Mouse (Mus musculus) mouse embryonic stem cell (cell line): Measurements from ENCODE around the gene Nsmf.

Source experiments
- in situ Hi-C, 2 experiments: fragments of 300-500 bp; cut with MboI; formaldehyde crosslinking; loops; 1 replicate in 1 of 2; 3 replicates in 1 of 2; pipeline ENCODE4 v1.14.3; 2019 to 2020; ENCODE audit warnings: low sequenced_read_pairs in 2 of 2, low pct_unique_long_range_greater_than_20kb in 1 of 2, mixed read lengths in 1 of 2; ENCODE audit not compliant: unreplicated experiment in 1 of 2

Nsmf gene

DNA sequence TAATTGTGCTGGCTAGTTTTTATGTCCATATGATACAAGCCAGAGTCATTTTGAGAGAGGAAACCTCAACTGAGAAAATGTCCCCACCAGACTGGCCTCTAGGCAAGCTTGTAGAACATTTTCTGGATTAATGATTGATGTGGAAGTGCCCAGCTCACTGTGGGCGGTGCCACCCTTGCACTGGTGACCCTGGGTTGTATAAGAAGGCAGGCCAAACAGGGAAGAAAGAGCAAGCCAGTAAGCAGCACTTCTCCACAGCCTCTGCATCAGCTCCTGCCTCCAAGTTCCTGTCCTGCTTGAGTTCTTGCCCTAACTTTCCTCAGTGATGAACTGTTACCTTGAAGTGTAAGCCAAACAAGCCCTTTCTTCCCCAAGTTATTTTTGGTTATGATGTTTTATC, 24.8 kb downstream of the Nsmf start:
- in situ Hi-C loops: no loop called here

DNA sequence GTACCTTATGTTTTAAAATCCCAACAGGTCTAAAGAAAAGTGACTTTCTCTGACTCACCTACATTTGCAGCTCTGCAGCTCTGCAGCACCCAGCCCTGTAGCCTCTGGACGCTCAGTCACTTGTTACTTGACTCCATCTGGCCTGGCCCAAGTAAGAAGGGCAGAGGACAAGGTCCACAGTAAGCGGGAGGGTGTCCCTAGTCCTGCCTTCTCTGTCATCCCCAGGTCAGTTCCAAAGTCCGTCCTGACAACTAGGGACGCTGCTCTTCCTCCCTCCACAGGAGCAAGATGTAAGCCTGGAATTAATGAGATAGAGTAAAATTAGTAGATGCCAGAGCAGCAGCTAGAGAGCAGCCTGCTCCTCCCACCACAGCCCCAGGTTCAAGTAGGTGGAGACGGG, 25.9 kb downstream of the Nsmf start, which contains the start of gene Entpd8:
Gene Entpd8, plus strand, starts transcription at position 229 of the 400 bp plus-strand sequence.
- in situ Hi-C loops: no loop called here

DNA sequence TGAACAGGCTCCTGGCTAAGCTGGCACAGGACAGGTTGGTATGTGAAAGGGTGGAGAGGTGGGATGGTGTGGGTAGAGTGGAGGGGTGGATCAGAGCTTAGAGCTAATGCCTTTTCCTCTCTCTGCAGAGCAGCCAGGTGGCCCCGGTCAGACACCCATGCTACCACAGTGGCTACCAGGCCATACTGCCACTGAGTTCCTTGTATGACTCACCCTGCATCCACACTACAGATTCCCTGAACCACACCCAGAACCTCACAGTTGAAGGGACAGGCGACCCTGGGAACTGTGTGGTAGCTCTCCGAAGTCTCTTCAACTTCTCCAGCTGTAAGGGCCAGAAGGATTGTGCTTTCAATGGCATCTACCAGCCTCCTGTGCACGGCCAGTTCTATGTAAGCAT, 29.5 kb downstream of the Nsmf start:
- in situ Hi-C loops: no loop called here

DNA sequence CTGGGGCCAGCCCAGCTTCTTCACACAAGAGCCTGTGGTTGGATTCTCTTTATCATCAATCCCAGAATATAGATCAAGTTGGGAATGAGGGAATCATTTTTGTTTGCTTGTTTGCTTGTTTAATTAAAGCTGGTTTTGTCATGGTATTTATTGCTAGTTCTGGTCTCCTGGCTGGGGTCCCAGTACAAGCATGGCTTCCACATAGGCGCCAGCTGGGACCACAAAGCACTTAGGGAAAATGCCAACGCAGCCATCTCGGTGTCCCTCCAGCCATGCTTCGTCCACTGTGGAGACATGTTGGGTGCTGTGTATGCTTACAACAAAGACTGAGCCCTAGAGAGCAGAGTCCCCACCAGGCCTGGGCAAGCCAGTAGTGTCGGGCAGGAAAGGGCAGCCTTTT, 31.4 kb downstream of the Nsmf start:
- in situ Hi-C loops: no loop called here

DNA sequence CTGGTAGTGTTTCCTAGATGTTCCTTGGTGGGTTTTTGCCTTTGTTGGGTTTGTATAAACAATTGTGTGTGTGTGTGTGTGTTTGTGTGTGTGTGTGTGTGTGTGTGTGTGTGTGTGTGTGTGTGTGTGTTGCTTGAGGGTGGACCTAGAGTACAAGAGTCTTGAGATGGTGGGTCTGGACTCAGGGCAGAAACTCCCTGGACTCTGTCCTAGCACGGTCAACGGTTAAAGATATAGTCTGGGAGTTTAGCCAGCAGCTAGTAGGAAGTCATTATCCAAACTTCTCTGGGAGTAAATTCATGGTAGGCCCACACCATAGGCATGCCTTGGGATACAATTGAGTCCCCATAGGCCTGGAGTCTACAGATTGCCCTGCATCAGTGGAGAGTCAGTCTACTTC, 33.7 kb downstream of the Nsmf start:
- in situ Hi-C loops: no loop called here

- in situ Hi-C loops: no loop called here
Measured at GRCm38 (mm10) chr2:25088636-25089035, 34.5 kb downstream of the Nsmf start.

DNA sequence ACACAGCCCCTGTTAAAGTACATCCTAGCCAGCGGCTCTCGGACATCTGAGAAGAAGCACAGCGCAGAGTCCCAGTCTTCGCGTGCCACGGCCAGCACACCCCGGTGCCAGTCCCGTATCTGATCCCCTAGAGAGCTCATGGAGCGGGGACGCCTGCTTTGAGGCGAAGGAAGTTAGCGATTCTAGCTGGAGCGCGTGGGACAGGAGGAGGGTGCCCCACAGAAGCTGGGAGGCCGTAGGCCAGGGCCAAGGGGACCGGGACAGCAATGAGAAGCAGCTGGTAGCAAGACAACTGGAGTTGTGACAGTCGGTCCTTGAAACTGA, 40.6 kb downstream of the Nsmf start:
- in situ Hi-C loops: no loop called here

DNA sequence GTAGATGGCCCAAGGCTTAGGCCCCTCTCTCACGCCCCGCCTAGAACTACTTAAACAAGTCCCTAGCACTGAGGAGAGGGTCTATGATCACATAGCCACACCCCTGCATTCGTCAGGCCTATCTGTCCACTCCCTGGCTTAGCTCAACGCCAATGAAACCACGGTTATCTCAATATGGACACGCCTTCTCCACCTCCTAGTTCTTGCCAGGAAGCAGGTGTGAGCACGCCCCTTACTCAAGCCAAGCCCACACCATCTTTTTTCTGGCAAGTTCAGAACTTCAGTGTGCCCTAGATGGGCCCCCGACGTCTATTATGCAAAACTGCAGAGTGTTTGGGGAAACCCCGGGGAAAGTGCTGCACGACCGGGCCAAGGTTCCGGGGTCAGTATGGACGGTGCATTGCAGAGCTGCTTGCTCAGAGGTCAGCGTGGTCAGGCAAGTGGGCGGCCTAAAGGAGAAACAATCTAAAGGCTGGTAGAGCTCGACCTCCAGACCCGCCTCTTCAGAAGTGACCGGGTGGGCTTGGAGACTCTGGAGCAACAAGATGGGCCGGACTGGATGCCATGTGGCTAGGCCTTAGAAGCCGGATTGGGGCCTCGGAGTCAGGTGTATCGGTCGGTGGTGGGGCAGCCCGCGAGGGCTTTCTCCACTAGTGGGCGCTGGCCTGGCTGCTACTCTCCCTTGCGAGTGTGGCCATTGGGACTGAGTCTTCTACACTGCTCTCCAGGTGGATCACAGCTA, 41.1 kb downstream of the Nsmf start, which contains the start of gene Noxa1:
Gene Noxa1, minus strand, starts transcription at position 41 of the 742 bp plus-strand sequence.
- in situ Hi-C loops: no loop called here

DNA sequence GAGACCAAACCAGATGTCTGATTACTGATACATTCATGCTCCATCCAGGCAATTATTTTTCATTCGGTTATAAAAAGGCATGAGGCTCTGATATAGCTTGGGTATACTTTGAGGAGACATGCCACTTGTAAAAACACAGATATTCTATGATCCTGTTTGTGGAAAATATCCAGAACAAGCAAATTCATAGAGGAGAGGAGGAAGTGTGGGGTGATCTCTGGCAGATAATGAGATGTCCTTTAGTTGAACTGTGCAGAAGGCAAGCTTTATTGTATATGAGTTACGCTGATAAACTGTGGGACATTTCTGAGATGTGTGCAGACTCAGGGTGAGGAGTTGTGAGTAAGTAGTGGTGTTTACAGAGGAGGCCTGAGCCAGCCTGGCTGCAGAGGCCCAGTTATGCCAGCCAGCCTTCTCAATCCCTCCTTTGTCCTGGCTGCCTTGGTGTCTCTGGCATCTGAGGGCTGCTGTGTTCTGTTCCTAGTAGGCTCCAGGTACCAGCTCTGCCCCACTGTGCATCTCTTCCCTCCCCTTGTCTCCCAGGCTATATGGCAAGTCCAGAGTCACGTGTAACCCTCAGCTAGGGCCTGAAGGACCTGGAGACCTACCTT, 44.0 kb downstream of the Nsmf start:
- in situ Hi-C loops: no loop called here

DNA sequence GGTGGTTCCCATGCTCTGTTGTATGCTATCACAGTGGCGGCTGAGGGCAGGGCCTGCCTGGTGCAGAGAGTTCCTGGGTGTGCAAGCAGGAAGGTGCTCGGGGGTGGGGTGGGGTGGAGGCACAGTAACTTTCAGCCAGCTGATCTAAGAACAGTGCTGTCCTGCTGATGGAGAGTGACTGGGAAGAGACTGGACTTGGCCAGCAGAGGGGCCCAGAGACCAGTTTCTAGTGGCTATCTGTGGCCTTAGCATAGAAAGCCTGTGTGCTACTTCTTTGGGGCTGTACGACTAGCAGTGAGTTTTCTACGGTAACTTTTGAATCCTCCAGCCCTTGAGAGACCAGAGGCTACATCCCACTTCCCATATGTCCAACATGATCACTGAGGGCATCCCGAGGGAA, 44.8 kb downstream of the Nsmf start:
- in situ Hi-C loops: no loop called here

DNA sequence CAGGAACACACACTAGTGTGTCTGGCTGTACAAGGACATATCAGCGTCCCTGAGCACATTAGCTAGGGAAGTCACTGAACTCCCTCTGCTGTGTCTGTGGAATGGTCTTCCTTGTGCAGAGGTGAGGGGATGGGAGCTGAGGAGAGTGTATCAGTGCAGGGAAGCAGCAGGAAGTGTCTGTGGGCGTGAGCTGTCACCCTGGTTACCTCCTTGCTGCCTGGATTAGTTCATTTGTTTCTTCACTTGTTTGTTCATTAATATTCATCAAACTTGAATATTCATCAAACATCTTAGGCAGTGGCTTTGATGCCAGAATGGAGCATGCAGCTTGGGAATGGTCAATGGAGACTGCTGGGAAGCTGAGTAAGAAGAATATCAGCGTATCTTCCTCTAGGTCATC, 45.5 kb downstream of the Nsmf start:
- in situ Hi-C loops: no loop called here

DNA sequence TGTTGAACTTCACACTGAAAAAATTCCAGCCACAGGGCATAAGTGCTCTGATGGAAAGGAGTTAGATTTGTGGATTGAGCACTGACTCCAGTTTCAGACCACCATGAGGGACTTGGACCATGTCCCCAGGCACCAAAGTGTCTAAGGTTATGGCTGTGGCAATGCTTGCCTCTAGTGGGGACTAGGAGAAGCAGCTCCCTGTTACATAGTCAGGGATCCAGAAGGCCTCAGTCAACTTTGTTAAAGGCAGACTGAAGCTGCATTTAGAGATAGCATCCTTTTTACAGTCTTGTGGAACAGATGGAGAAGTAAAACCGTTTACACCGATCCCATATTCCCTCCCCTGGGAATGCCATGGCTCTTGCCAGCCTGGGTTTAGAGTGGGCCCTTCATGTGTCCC, 50.0 kb downstream of the Nsmf start:
- in situ Hi-C loops: no loop called here

- in situ Hi-C loops: no loop called here
Measured at GRCm38 (mm10) chr2:25106045-25106444, 51.9 kb downstream of the Nsmf start.

DNA sequence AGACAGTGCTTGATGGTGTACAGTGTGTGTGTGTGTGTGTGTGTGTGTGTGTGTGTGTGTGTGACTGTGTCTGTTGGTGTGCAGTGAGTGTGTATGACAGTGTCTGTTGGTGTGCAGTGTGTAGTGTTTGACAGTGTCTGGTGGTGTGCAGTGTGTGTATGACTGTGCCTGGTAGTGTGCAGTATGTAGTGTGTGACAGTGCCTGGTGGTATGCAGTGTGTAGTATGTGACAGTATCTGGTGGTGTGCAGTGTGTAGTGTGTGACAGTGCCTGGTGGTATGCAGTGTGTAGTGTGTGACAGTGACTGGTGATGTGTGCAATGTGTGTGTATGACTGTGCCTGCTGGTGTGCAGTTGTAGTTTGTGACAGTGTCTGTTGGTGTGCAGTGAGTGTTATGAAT, 55.3 kb downstream of the Nsmf start:
- in situ Hi-C loops: no loop called here

DNA sequence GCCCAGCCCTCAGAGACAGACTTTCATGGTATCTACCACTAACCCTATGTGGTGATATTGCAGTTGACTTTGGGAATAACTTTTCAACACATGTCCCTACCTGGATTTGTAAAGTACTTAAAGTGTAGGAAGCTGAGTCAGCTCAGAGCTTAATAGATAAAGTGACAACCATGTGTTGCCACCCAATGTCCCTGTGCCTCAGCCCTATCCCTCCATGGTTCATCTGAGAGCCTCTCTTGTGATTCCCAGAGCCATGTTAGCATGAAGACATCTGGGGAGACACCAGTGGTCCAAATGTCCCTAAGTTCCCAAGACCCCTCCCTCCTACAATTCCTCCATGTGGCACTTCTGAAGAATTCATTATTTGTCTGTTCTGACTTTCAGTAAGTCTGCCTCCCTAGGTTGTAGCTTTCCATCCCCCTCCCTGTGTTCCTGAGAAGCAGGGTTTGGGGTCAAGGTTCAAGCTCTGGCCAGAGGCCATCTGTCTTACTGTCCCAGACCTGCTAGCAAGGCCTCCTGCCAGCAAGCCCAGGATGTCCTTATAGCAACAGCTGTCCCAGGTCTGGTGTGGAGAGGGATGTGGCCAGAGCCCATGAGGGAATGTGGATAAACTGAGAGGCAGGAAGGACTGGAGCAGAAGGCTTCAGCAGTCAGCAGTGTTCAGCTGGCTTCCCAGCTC, 56.5 kb downstream of the Nsmf start:
- in situ Hi-C loops: no loop called here

GRCm38 (mm10) chr2:25111184-25111791, 57.1 kb downstream of the Nsmf start:
- in situ Hi-C loops: no loop called here
